Mouse (Mus musculus) kidney, postnatal 14 days (tissue): ENCODE data around the gene Snhg11.
"Not testable (repeated sequence)": the region's sequence is repeated elsewhere in the genome, so short reads cannot be mapped to it uniquely, and the experiment has no call there.

Experiments used
- DNase-seq: peaks from one replicate; pipeline ENCODE4 v3.0.0; 2022; ENCODE audit warnings: mixed read lengths

The Snhg11 gene

GRCm38 (mm10) chr2:158369474-158370172, 5.8 kb upstream of the Snhg11 start:
- no peak for DNase-seq

GRCm38 (mm10) chr2:158370173-158370550, 5.3 kb upstream of the Snhg11 start:
- DNase-seq = no peak

GRCm38 (mm10) chr2:158373061-158373460, 2.4 kb upstream of the Snhg11 start:
- peak; percentile 27 for DNase-seq

- DNase-seq = no peak
Measured at GRCm38 (mm10) chr2:158373516-158373915, 1.9 kb upstream of the Snhg11 start.

- DNase-seq = no peak
Measured at GRCm38 (mm10) chr2:158376123-158376687, 767 bp downstream of the Snhg11 start.

GRCm38 (mm10) chr2:158376798-158377197, 1.4 kb downstream of the Snhg11 start:
- DNase-seq = no peak

GRCm38 (mm10) chr2:158377811-158378210, 2.4 kb downstream of the Snhg11 start:
- no peak for DNase-seq

GRCm38 (mm10) chr2:158379354-158380078, 4.1 kb downstream of the Snhg11 start:
- DNase-seq = peak; percentile 80

GRCm38 (mm10) chr2:158386072-158386471, 10.6 kb downstream of the Snhg11 start:
- no peak for DNase-seq

- DNase-seq = no peak
Measured at GRCm38 (mm10) chr2:158389421-158389820, 14.0 kb downstream of the Snhg11 start.

GRCm38 (mm10) chr2:158396369-158396768, 20.9 kb downstream of the Snhg11 start:
- no peak for DNase-seq

- not testable (repeated sequence) for DNase-seq
Measured at GRCm38 (mm10) chr2:158397140-158397539, 21.7 kb downstream of the Snhg11 start.

- no peak for DNase-seq
Measured at GRCm38 (mm10) chr2:158402915-158403314, 27.5 kb downstream of the Snhg11 start.

GRCm38 (mm10) chr2:158408997-158409594, 33.7 kb downstream of the Snhg11 start:
- no peak for DNase-seq

GRCm38 (mm10) chr2:158409595-158410021, 34.2 kb downstream of the Snhg11 start, which contains the start of gene Ralgapb:
TSS of gene Ralgapb (plus strand) at chr2:158409848.
- peak; percentile 99 for DNase-seq

GRCm38 (mm10) chr2:158410022-158411014, 34.9 kb downstream of the Snhg11 start:
- peak; percentile 47 for DNase-seq

- DNase-seq = no peak
Measured at GRCm38 (mm10) chr2:158413240-158413639, 37.8 kb downstream of the Snhg11 start.

GRCm38 (mm10) chr2:158415826-158416225, 40.4 kb downstream of the Snhg11 start:
- DNase-seq = no peak

GRCm38 (mm10) chr2:158418663-158419062, 43.2 kb downstream of the Snhg11 start:
- DNase-seq = no peak
